Mouse (Mus musculus) C2C12 (cell line): ENCODE data around the gene March9. TPM values are rescaled to one million over a fixed set of nuclear protein-coding genes. Genes with fewer than 3 reads are reported as not detected.
A peak's percentile ranks its signal among the peaks of the same experiment; 100 is the strongest.
"Not testable (repeated sequence)": the region's sequence is repeated elsewhere in the genome, so short reads cannot be mapped to it uniquely, and the experiment has no call there.

Experiments used
- H3K27me3 ChIP-seq: one replicate; pipeline ENCODE4 v1.6.1; 2011; ENCODE audit not compliant: control insufficient read depth, insufficient read depth, insufficient read length
- H3K36me3 ChIP-seq: one replicate; pipeline ENCODE4 v1.6.1; 2011; ENCODE audit not compliant: control insufficient read depth, insufficient read depth
- H3K4me3 ChIP-seq: one replicate; pipeline ENCODE4 v1.5.1; 2011; ENCODE audit warnings: mild to moderate bottlenecking, control low read depth; ENCODE audit not compliant: poor library complexity, insufficient read depth, severe bottlenecking
- H3K79me2 ChIP-seq: one replicate; pipeline ENCODE4 v1.6.1; 2011; ENCODE audit not compliant: control insufficient read depth, insufficient read depth
- H3K79me3 ChIP-seq: one replicate; pipeline ENCODE4 v1.6.1; 2011; ENCODE audit warnings: low read depth, control low read depth
- H3ac ChIP-seq: one replicate; pipeline ENCODE3; 2011; ENCODE audit warnings: low read depth; ENCODE audit not compliant: control insufficient read depth, insufficient read length
- CEBPB ChIP-seq: IDR thresholded peaks from one replicate; pipeline ENCODE4 v1.6.1; 2011; ENCODE audit warnings: low read depth, mild to moderate bottlenecking, control low read depth, moderate library complexity
- CTCF ChIP-seq: IDR thresholded peaks from one replicate; pipeline ENCODE4 v1.5.1; 2011; ENCODE audit not compliant: control insufficient read depth, insufficient read depth, insufficient read length
- FOSL1 ChIP-seq: IDR thresholded peaks from one replicate; pipeline ENCODE4 v1.8.0; 2011; ENCODE audit warnings: mild to moderate bottlenecking, low read length; ENCODE audit not compliant: poor library complexity, insufficient read depth, severe bottlenecking
- MAX ChIP-seq: IDR thresholded peaks from one replicate; pipeline ENCODE4 v1.6.1; 2011; ENCODE audit warnings: mild to moderate bottlenecking, control low read depth
- MYOD1 ChIP-seq: IDR thresholded peaks from one replicate; pipeline ENCODE4 v1.6.1; 2011; ENCODE audit warnings: low read depth; ENCODE audit not compliant: control insufficient read depth, insufficient read length
- MYOG ChIP-seq: IDR thresholded peaks from one replicate; pipeline ENCODE4 v1.6.1; 2011; ENCODE audit not compliant: control insufficient read depth, insufficient read length; ENCODE audit errors: extremely low read depth
- USF1 ChIP-seq: IDR thresholded peaks from one replicate; pipeline ENCODE4 v1.6.1; 2011; ENCODE audit warnings: low read depth, mild to moderate bottlenecking, control low read depth, moderate library complexity
- polyA plus RNA-seq: library from polyadenylated mRNA; unstranded; fragments of >200 nt; fragmentation: generic; extraction: Trizol; gene quantifications from one replicate; pipeline ENCODE4 v1.2.1, GENCODE M21; 2012; ENCODE audit warnings: missing spikeins

March9 gene
- polyA plus RNA-seq, 1 experiment: 3.0 TPM

- H3K79me2 ChIP-seq: no peaks in the 10 kb centered on the region
- no peaks in the 10 kb centered on the region for H3K79me3 ChIP-seq
- H3ac ChIP-seq: no peak within 1 kb of the TSS
- peaks cover 1% of the 10 kb centered on the region for H3K27me3 ChIP-seq
- no peaks in the 10 kb centered on the region for H3K36me3 ChIP-seq
- TF ChIP-seq MYOD1: no peak
- no peak for TF ChIP-seq CTCF
- no peak for TF ChIP-seq MYOG
- no peak for TF ChIP-seq FOSL1
- no peak for TF ChIP-seq USF1
- TF ChIP-seq MAX: no peak
- TF ChIP-seq CEBPB: no peak
- no peak within 1 kb of the TSS for H3K4me3 ChIP-seq
Measured at GRCm38 (mm10) chr10:127075080-127075479, 15.1 kb upstream of the March9 start, which contains the start of gene Agap2. Agap2 (plus strand) TSS chr10:127075284.

- no peak overlapping the region for H3K4me3 ChIP-seq
- H3K79me3 ChIP-seq: peaks cover 8% of the 10 kb centered on the region
- TF ChIP-seq MAX (no peak), MYOD1 (no peak), CTCF (no peak), USF1 (no peak), MYOG (no peak), FOSL1 (no peak), CEBPB (no peak)
- peaks cover 10% of the 10 kb centered on the region for H3K79me2 ChIP-seq
- no peaks in the 10 kb centered on the region for H3K27me3 ChIP-seq
- no peaks in the 10 kb centered on the region for H3K36me3 ChIP-seq
- no peak overlapping the region for H3ac ChIP-seq
Measured at GRCm38 (mm10) chr10:127073981-127074380, 14.0 kb upstream of the March9 start.

- not testable (repeated sequence) for H3K36me3 ChIP-seq, H3K79me3 ChIP-seq, H3K4me3 ChIP-seq, H3K27me3 ChIP-seq, H3ac ChIP-seq
- peaks cover 15% of the 10 kb centered on the region for H3K79me2 ChIP-seq
Measured at GRCm38 (mm10) chr10:127072969-127073368, 13.0 kb upstream of the March9 start.

- Histone ChIP-seq H3K79me2 (peaks cover 18% of the 10 kb centered on the region), H3K36me3 (peaks cover 12% of the 10 kb centered on the region)
- not testable (repeated sequence) for H3ac ChIP-seq, H3K4me3 ChIP-seq, H3K79me3 ChIP-seq, H3K27me3 ChIP-seq
Measured at GRCm38 (mm10) chr10:127072270-127072669, 12.3 kb upstream of the March9 start.

GRCm38 (mm10) chr10:127071203-127071602 is 11.2 kb upstream of the March9 start:
- Histone ChIP-seq H3K79me2 (peaks cover 28% of the 10 kb centered on the region), H3K79me3 (peaks cover 9% of the 10 kb centered on the region), H3ac (no peak overlapping the region), H3K27me3 (no peaks in the 10 kb centered on the region), H3K36me3 (peaks cover 23% of the 10 kb centered on the region), H3K4me3 (peak overlapping the region; percentile 82)
- no peak for TF ChIP-seq MAX

- Histone ChIP-seq H3K36me3 (peaks cover 30% of the 10 kb centered on the region), H3K79me2 (peaks cover 36% of the 10 kb centered on the region), H3K27me3 (no peaks in the 10 kb centered on the region), H3K79me3 (peaks cover 13% of the 10 kb centered on the region), H3K4me3 (peak within 1 kb of the TSS; percentile 82), H3ac (peak within 1 kb of the TSS; percentile 90)
- TF ChIP-seq CEBPB (no peak), CTCF (no peak), MYOG (no peak), USF1 (no peak), MAX (no peak), MYOD1 (no peak), FOSL1 (no peak)
Measured at GRCm38 (mm10) chr10:127070190-127071121, 10.5 kb upstream of the March9 start, which contains the start of gene Tspan31. Tspan31 (minus strand) TSS chr10:127070264.
